Mouse (Mus musculus): ENCODE data around the gene Eif2b5. TPM values are rescaled to one million over a fixed set of nuclear protein-coding genes. Genes with fewer than 3 reads are reported as not detected.

The Eif2b5 gene
- 29.4 and 34.5 TPM in 2 replicates for polyA plus RNA-seq (2012; rRNA removed)

GRCm38 (mm10) chr16:20498677-20499475 lies at the start of gene Eif2b5:
TSS of gene Eif2b5 (plus strand) at chr16:20498817.

GRCm38 (mm10) chr16:20516726-20517201 lies 18.1 kb downstream of the Eif2b5 start, which contains the start of gene Dvl3:
TSS of gene Dvl3 (plus strand) at chr16:20516982.

GRCm38 (mm10) chr16:20535296-20536080 lies 36.9 kb downstream of the Eif2b5 start, which contains the start of gene Ap2m1:
TSS of gene Ap2m1 (plus strand) at chr16:20535478.

GRCm38 (mm10) chr16:20548096-20548948 lies 49.7 kb downstream of the Eif2b5 start, which contains the start of gene Abcf3:
TSS of gene Abcf3 (plus strand) at chr16:20548577.

Other genes starting within 250 kb of the Eif2b5 start
- 38.7 and 46.6 TPM in 2 replicates for gene Parl, start 196.4 kb upstream of the Eif2b5 start, polyA plus RNA-seq (2012; rRNA removed)
- 0.14 and 0.37 TPM in 2 replicates for gene Cyp2ab1, start 173.4 kb upstream of the Eif2b5 start, polyA plus RNA-seq (2012; rRNA removed)
- gene Abcc5, start 72.4 kb upstream of the Eif2b5 start, polyA plus RNA-seq (2012; rRNA removed), result 149 and 152 TPM in 2 replicates
- 53.5 and 60.1 TPM in 2 replicates for gene Dvl3, start 18.2 kb downstream of the Eif2b5 start, polyA plus RNA-seq (2012; rRNA removed)
- gene Ap2m1, start 36.7 kb downstream of the Eif2b5 start, polyA plus RNA-seq (2012; rRNA removed), result 383 and 503 TPM in 2 replicates
- gene Abcf3, start 49.8 kb downstream of the Eif2b5 start, polyA plus RNA-seq (2012; rRNA removed), result 33.8 and 35.0 TPM in 2 replicates
- 0.41 and 0.59 TPM in 2 replicates for gene Vwa5b2, start 90.7 kb downstream of the Eif2b5 start, polyA plus RNA-seq (2012; rRNA removed)
- 19.3 and 23.5 TPM in 2 replicates for gene Eef1akmt4, start 112.8 kb downstream of the Eif2b5 start, polyA plus RNA-seq (2012; rRNA removed)
- gene Gm49333, start 112.8 kb downstream of the Eif2b5 start, polyA plus RNA-seq (2012; rRNA removed), result 0.20 TPM in 1 of 2 replicates, not detected in the other
- 31.9 and 32.5 TPM in 2 replicates for gene Alg3, start 112.9 kb downstream of the Eif2b5 start, polyA plus RNA-seq (2012; rRNA removed)
- gene Camk2n2, start 122.5 kb downstream of the Eif2b5 start, polyA plus RNA-seq (2012; rRNA removed), result 15.4 and 17.1 TPM in 2 replicates
- 5.5 and 6.8 TPM in 2 replicates for gene Ece2, start 131.0 kb downstream of the Eif2b5 start, polyA plus RNA-seq (2012; rRNA removed)
- 81.6 and 103 TPM in 2 replicates for gene Psmd2, start 152.8 kb downstream of the Eif2b5 start, polyA plus RNA-seq (2012; rRNA removed)
- gene Eif4g1, start 169.5 kb downstream of the Eif2b5 start, polyA plus RNA-seq (2012; rRNA removed), result 470 and 635 TPM in 2 replicates
- gene Fam131a, start 194.4 kb downstream of the Eif2b5 start, polyA plus RNA-seq (2012; rRNA removed), result 16.8 and 17.7 TPM in 2 replicates
- 17.1 and 20.2 TPM in 2 replicates for gene Polr2h, start 218.8 kb downstream of the Eif2b5 start, polyA plus RNA-seq (2012; rRNA removed)
- gene Clcn2, start 218.9 kb downstream of the Eif2b5 start, polyA plus RNA-seq (2012; rRNA removed), result 82.2 and 87.8 TPM in 2 replicates
- gene Chrd, start 234.3 kb downstream of the Eif2b5 start, polyA plus RNA-seq (2012; rRNA removed), result 15.5 and 16.0 TPM in 2 replicates
- gene Thpo, start 235.7 kb downstream of the Eif2b5 start, polyA plus RNA-seq (2012; rRNA removed), result 0.94 and 1.6 TPM in 2 replicates

All from ovary, adult 2 months (tissue).